Mouse (Mus musculus): ENCODE measurements around the gene Zfp536. TPM values are rescaled to one million over a fixed set of nuclear protein-coding genes. Genes with fewer than 3 reads are reported as not detected.
"Not testable (repeated sequence)": the region's sequence is repeated elsewhere in the genome, so short reads cannot be mapped to it uniquely, and the experiment has no call there.

The Zfp536 gene
- polyA plus RNA-seq, 1 experiment from 2014 or later, result 27.5 TPM

- no peak overlapping the region for H3K27ac ChIP-seq (ENCODE audit: low read depth, low read length)
- no peaks in the 10 kb centered on the region for H3K27me3 ChIP-seq (ENCODE audit: control insufficient read depth, insufficient read depth, low read length)
- H3K4me3 ChIP-seq (ENCODE audit: low read depth, low read length), result no peak overlapping the region
- H3K9me3 ChIP-seq (ENCODE audit: control insufficient read depth, low read length), result no peaks in the 10 kb centered on the region; the same call in 1 of the 2 replicates
- no peak overlapping the region for H3K4me2 ChIP-seq
- no peak overlapping the region for H3K9ac ChIP-seq (ENCODE audit: low read length)
- ATAC-seq (ENCODE audit: low FRiP score), result no peak
- DNase-seq (ENCODE audit: low spot score, missing footprints), result no peak
- 92% methylated on average over 14 of the region's 14 CpGs for WGBS
- H3K36me3 ChIP-seq (ENCODE audit: control insufficient read depth, insufficient read depth, low read length), result no peaks in the 10 kb centered on the region
- peaks cover 3% of the 10 kb centered on the region; the same call in 1 of the 2 replicates for H3K4me1 ChIP-seq (ENCODE audit: control insufficient read depth, insufficient read depth, low read length)
Observed at GRCm38 (mm10) chr7:37608556-37608955, 164.9 kb downstream of the Zfp536 start.

GRCm38 (mm10) chr7:37607906-37608305, 165.5 kb downstream of the Zfp536 start:
- Histone ChIP-seq H3K27ac (ENCODE audit: low read depth, low read length) (no peak overlapping the region), H3K36me3 (ENCODE audit: control insufficient read depth, insufficient read depth, low read length) (no peaks in the 10 kb centered on the region), H3K4me3 (ENCODE audit: low read depth, low read length) (no peak overlapping the region), H3K4me1 (ENCODE audit: control insufficient read depth, insufficient read depth, low read length) (peaks cover 7% of the 10 kb centered on the region), H3K9ac (ENCODE audit: low read length) (no peak overlapping the region), H3K4me2 (no peak overlapping the region), H3K9me3 (ENCODE audit: control insufficient read depth, low read length) (no peaks in the 10 kb centered on the region; the same call in 1 of the 2 replicates), H3K27me3 (ENCODE audit: control insufficient read depth, insufficient read depth, low read length) (no peaks in the 10 kb centered on the region)
- WGBS, result 94% methylated on average over 6 of the region's 6 CpGs
- no peak for DNase-seq (ENCODE audit: low spot score, missing footprints)
- no peak for ATAC-seq (ENCODE audit: low FRiP score)

DNA sequence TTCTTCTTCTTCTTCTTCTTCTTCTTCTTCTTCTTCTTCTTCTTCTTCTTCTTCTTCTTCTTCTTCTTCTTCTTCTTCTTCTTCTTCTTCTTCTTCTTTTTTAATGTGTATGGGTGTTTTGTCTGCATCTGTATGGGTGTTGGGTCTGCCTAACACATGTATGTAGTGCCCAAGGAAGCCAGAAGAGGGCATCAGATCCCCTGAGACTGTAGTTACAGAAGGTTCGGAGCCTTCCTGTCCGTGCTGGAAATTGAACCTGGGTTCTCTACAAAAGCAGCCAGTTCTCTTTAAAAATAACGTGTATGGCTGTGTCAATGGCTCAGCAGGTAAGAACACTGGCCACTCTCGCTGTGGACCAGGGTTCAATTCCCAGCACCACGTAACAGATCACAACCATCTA, 167.0 kb downstream of the Zfp536 start:
- H3K27ac ChIP-seq (ENCODE audit: low read depth, low read length), result no peak overlapping the region
- H3K4me1 ChIP-seq (ENCODE audit: control insufficient read depth, insufficient read depth, low read length), result peaks cover 11% of the 10 kb centered on the region
- H3K9me3 ChIP-seq (ENCODE audit: control insufficient read depth, low read length), result no peaks in the 10 kb centered on the region; the same call in 1 of the 2 replicates
- no peak overlapping the region for H3K4me3 ChIP-seq (ENCODE audit: low read depth, low read length)
- 81% methylated on average over 5 of the region's 5 CpGs for WGBS
- H3K27me3 ChIP-seq (ENCODE audit: control insufficient read depth, insufficient read depth, low read length), result no peaks in the 10 kb centered on the region
- no peak overlapping the region for H3K9ac ChIP-seq (ENCODE audit: low read length)
- DNase-seq (ENCODE audit: low spot score, missing footprints) (no peak), ATAC-seq (ENCODE audit: low FRiP score) (no peak)
- H3K4me2 ChIP-seq, result no peak overlapping the region
- no peaks in the 10 kb centered on the region for H3K36me3 ChIP-seq (ENCODE audit: control insufficient read depth, insufficient read depth, low read length)

- H3K36me3 ChIP-seq (ENCODE audit: control insufficient read depth, insufficient read depth, low read length); H3K4me2 ChIP-seq; DNase-seq (ENCODE audit: low spot score, missing footprints); H3K9me3 ChIP-seq (ENCODE audit: control insufficient read depth, low read length); H3K27me3 ChIP-seq (ENCODE audit: control insufficient read depth, insufficient read depth, low read length); H3K9ac ChIP-seq (ENCODE audit: low read length); H3K4me3 ChIP-seq (ENCODE audit: low read depth, low read length); H3K27ac ChIP-seq (ENCODE audit: low read depth, low read length): not testable (repeated sequence)
- ATAC-seq (ENCODE audit: low FRiP score), result peak; percentile 52; the same call in 1 of the 2 replicates
- peaks cover 13% of the 10 kb centered on the region for H3K4me1 ChIP-seq (ENCODE audit: control insufficient read depth, insufficient read depth, low read length)
Observed at GRCm38 (mm10) chr7:37603525-37603909, 169.9 kb downstream of the Zfp536 start.

- Histone ChIP-seq H3K4me3 (ENCODE audit: low read depth, low read length) (no peak overlapping the region), H3K27ac (ENCODE audit: low read depth, low read length) (no peak overlapping the region), H3K9ac (ENCODE audit: low read length) (no peak overlapping the region), H3K4me2 (no peak overlapping the region), H3K27me3 (ENCODE audit: control insufficient read depth, insufficient read depth, low read length) (no peaks in the 10 kb centered on the region), H3K4me1 (ENCODE audit: control insufficient read depth, insufficient read depth, low read length) (peaks cover 13% of the 10 kb centered on the region), H3K9me3 (ENCODE audit: control insufficient read depth, low read length) (no peaks in the 10 kb centered on the region; the same call in 1 of the 2 replicates), H3K36me3 (ENCODE audit: control insufficient read depth, insufficient read depth, low read length) (no peaks in the 10 kb centered on the region)
- ATAC-seq (ENCODE audit: low FRiP score) (peak; percentile 73), DNase-seq (ENCODE audit: low spot score, missing footprints) (peak; percentile 93)
- WGBS, result 11% methylated on average over 9 of the region's 9 CpGs
Observed at GRCm38 (mm10) chr7:37602871-37603524, 170.4 kb downstream of the Zfp536 start.

GRCm38 (mm10) chr7:37600318-37600717, 173.1 kb downstream of the Zfp536 start:
- Histone ChIP-seq H3K9ac (ENCODE audit: low read length) (no peak overlapping the region), H3K4me1 (ENCODE audit: control insufficient read depth, insufficient read depth, low read length) (peaks cover 13% of the 10 kb centered on the region)

DNA sequence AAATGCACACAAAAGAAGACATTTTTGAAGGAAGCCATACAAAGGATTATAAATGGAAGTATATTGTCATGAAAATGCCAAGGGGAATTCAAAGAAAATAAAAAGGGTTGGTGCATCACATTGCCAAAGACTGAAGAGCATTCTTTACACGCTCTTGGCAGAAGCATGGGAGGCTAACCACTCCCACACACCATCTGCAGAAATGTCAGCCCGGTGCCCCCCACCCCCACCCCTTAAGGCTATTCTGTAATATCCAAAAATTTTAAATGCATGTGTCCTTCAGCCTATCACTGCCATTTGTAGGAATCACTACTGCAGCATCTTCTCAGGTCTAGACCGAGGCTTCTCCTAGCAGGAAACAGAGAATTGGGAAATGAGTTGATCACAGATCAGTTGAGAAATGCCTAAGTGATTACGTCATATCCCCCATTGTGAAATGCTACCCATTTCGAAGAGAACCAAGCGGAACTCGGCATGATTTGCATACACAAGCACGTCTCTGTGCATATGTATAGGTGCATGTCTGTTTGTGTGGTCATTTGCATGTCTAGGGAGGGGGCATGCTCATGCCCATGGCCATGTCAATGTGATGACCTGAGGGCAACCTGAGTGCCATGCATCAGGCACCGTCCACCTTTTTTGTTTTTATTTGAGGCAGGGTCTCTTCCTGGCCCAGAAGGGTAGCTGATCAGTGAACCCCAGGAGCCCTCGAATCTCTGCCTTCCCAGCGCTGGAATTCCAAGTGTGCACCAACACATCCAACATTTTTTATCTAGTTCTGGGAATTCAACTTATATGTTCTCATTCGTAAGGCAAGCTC, 179.0 kb downstream of the Zfp536 start:
- H3K4me2 ChIP-seq, result no peak overlapping the region
- H3K4me3 ChIP-seq (ENCODE audit: low read depth, low read length), result no peak overlapping the region
- DNase-seq (ENCODE audit: low spot score, missing footprints) (peak; percentile 60), ATAC-seq (ENCODE audit: low FRiP score) (no peak)
- peaks cover 6% of the 10 kb centered on the region; the same call in 1 of the 2 replicates for H3K4me1 ChIP-seq (ENCODE audit: control insufficient read depth, insufficient read depth, low read length)
- no peak overlapping the region for H3K27ac ChIP-seq (ENCODE audit: low read depth, low read length)
- H3K36me3 ChIP-seq (ENCODE audit: control insufficient read depth, insufficient read depth, low read length), result no peaks in the 10 kb centered on the region
- no peak overlapping the region for H3K9ac ChIP-seq (ENCODE audit: low read length)
- 83% methylated on average over 12 of the region's 12 CpGs for WGBS
- H3K27me3 ChIP-seq (ENCODE audit: control insufficient read depth, insufficient read depth, low read length), result no peaks in the 10 kb centered on the region
- H3K9me3 ChIP-seq (ENCODE audit: control insufficient read depth, low read length), result no peaks in the 10 kb centered on the region; the same call in 1 of the 2 replicates

More at GRCm38 (mm10) chr7:37600318-37600717, 173.1 kb downstream of the Zfp536 start:
- Histone ChIP-seq H3K9me3 (ENCODE audit: control insufficient read depth, low read length) (no peaks in the 10 kb centered on the region), H3K36me3 (ENCODE audit: control insufficient read depth, insufficient read depth, low read length) (no peaks in the 10 kb centered on the region), H3K4me2 (no peak overlapping the region), H3K27ac (ENCODE audit: low read depth, low read length) (no peak overlapping the region), H3K4me3 (ENCODE audit: low read depth, low read length) (no peak overlapping the region), H3K27me3 (ENCODE audit: control insufficient read depth, insufficient read depth, low read length) (no peaks in the 10 kb centered on the region)
- no peak for DNase-seq (ENCODE audit: low spot score, missing footprints)
- WGBS, result 76% methylated on average over 4 of the region's 4 CpGs
- ATAC-seq (ENCODE audit: low FRiP score), result no peak

DNA sequence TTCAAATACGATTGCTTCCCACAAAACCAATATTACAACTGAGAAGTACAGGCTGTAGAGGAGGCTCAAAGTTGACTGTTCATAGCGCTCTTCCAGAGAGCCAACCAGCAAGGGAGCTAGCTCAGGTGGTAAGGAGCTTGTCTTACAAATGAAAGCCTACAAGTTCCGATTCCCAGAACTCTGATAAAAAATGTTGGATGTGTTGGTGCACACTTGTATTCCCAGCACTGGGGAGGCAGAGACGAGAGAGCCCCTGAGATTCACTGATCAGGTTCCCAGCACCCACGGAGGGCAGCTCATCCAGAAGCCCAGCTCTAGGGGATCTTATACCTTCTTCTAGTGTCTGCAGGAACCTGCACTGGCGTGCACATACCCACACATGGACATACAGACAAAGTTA, 179.9 kb downstream of the Zfp536 start:
- 92% methylated on average over 6 of the region's 6 CpGs for WGBS
- Histone ChIP-seq H3K4me2 (no peak overlapping the region), H3K9me3 (ENCODE audit: control insufficient read depth, low read length) (no peaks in the 10 kb centered on the region; the same call in 1 of the 2 replicates), H3K27me3 (ENCODE audit: control insufficient read depth, insufficient read depth, low read length) (no peaks in the 10 kb centered on the region), H3K27ac (ENCODE audit: low read depth, low read length) (no peak overlapping the region), H3K4me1 (ENCODE audit: control insufficient read depth, insufficient read depth, low read length) (peaks cover 6% of the 10 kb centered on the region; the same call in 1 of the 2 replicates), H3K4me3 (ENCODE audit: low read depth, low read length) (no peak overlapping the region), H3K9ac (ENCODE audit: low read length) (no peak overlapping the region), H3K36me3 (ENCODE audit: control insufficient read depth, insufficient read depth, low read length) (no peaks in the 10 kb centered on the region)
- DNase-seq (ENCODE audit: low spot score, missing footprints) (peak; percentile 39), ATAC-seq (ENCODE audit: low FRiP score) (no peak)

GRCm38 (mm10) chr7:37586694-37587093, 186.7 kb downstream of the Zfp536 start:
- Histone ChIP-seq H3K9ac (ENCODE audit: low read length) (no peak overlapping the region), H3K27me3 (ENCODE audit: control insufficient read depth, insufficient read depth, low read length) (no peaks in the 10 kb centered on the region)
- WGBS, result 91% methylated on average over 13 of the region's 13 CpGs

More at GRCm38 (mm10) chr7:37586694-37587093, 186.7 kb downstream of the Zfp536 start:
- Histone ChIP-seq H3K4me3 (ENCODE audit: low read depth, low read length) (no peak overlapping the region), H3K27ac (ENCODE audit: low read depth, low read length) (no peak overlapping the region), H3K9me3 (ENCODE audit: control insufficient read depth, low read length) (no peaks in the 10 kb centered on the region), H3K4me2 (no peak overlapping the region), H3K36me3 (ENCODE audit: control insufficient read depth, insufficient read depth, low read length) (no peaks in the 10 kb centered on the region), H3K4me1 (ENCODE audit: control insufficient read depth, insufficient read depth, low read length) (peaks cover 6% of the 10 kb centered on the region; the same call in 1 of the 2 replicates)
- DNase-seq (ENCODE audit: low spot score, missing footprints) (peak; percentile 64), ATAC-seq (ENCODE audit: low FRiP score) (no peak)

Measured in midbrain, embryonic 11.5 days (tissue).